Mouse (Mus musculus): ENCODE results near the gene Tcf12. TPM values are rescaled to one million over a fixed set of nuclear protein-coding genes. Genes with fewer than 3 reads are reported as not detected.

Gene Tcf12
- polyA plus RNA-seq, 1 experiment from 2014 or later, result 103 TPM

- no peak overlapping the region for H3K4me3 ChIP-seq (ENCODE audit: low read depth, low read length)
- no peaks in the 10 kb centered on the region for H3K27me3 ChIP-seq (ENCODE audit: insufficient read depth, low read length)
- no peaks in the 10 kb centered on the region for H3K9me3 ChIP-seq (ENCODE audit: low read depth, low read length)
- H3K27ac ChIP-seq (ENCODE audit: low read depth), result no peak overlapping the region
- H3K4me1 ChIP-seq (ENCODE audit: insufficient read depth), result no peaks in the 10 kb centered on the region
- WGBS, result 82% methylated on average over 5 of the region's 5 CpGs
- ATAC-seq (ENCODE audit: insufficient read depth), result no peak
- no peak overlapping the region for H3K9ac ChIP-seq
- no peak for TF ChIP-seq CTCF (IDR thresholded peaks at IDR 0.05; ENCODE audit: low read depth)
- DNase-seq, result no peak
- H3K4me2 ChIP-seq, result no peak overlapping the region
- no peaks in the 10 kb centered on the region for H3K36me3 ChIP-seq (ENCODE audit: insufficient read depth)
Measured at GRCm38 (mm10) chr9:71799598-71799997, 312.1 kb downstream of the Tcf12 start.

- DNase-seq (no peak), ATAC-seq (ENCODE audit: insufficient read depth) (no peak)
- no peaks in the 10 kb centered on the region for H3K4me1 ChIP-seq (ENCODE audit: insufficient read depth)
Measured at GRCm38 (mm10) chr9:71798176-71798575, 313.5 kb downstream of the Tcf12 start.

More at GRCm38 (mm10) chr9:71798176-71798575, 313.5 kb downstream of the Tcf12 start:
- TF ChIP-seq CTCF (IDR thresholded peaks at IDR 0.05; ENCODE audit: low read depth), result no peak
- no peak overlapping the region for H3K4me2 ChIP-seq
- H3K4me3 ChIP-seq (ENCODE audit: low read depth, low read length), result no peak overlapping the region
- no peak overlapping the region for H3K27ac ChIP-seq (ENCODE audit: low read depth)
- no peak overlapping the region for H3K9ac ChIP-seq
- WGBS, result 66% methylated on average over 5 of the region's 5 CpGs
- H3K36me3 ChIP-seq (ENCODE audit: insufficient read depth), result no peaks in the 10 kb centered on the region
- no peaks in the 10 kb centered on the region for H3K9me3 ChIP-seq (ENCODE audit: low read depth, low read length)
- H3K27me3 ChIP-seq (ENCODE audit: insufficient read depth, low read length), result no peaks in the 10 kb centered on the region

Small RNA genes lying within 50 kb of the gene (microRNA-seq; reads per million reads assigned to microRNA genes)
- not detected for gene Gm27450 (ENCODE audit: borderline number of aligned reads)

Other genes with a start within 250 kb of the Tcf12 start
- gene Zfp280d, start 163.0 kb upstream of the Tcf12 start, polyA plus RNA-seq (2014; fragmentation: Nextera tagmentation; extraction: Ambion mirVana), result 47.5 and 51.8 TPM in 2 replicates

Measured in lung, embryonic 14.5 days (tissue).